Mouse (Mus musculus) heart, embryonic 10.5 days (tissue): ENCODE measurements around the gene Tmem176a. TPM values are rescaled to one million over a fixed set of nuclear protein-coding genes. Genes with fewer than 3 reads are reported as not detected.
A peak's percentile ranks its signal among the peaks of the same experiment; 100 is the strongest.
"Not testable (repeated sequence)": the region's sequence is repeated elsewhere in the genome, so short reads cannot be mapped to it uniquely, and the experiment has no call there.

Experiments used
- DNase-seq: peaks from one replicate; pipeline ENCODE4 v3.0.0-alpha.2; 2017; ENCODE audit warnings: low spot score
- H3K27ac ChIP-seq: fragments of 300-500 bp; sonication (generic); 2 replicates; pipeline ENCODE4 v1.5.1; 2016; ENCODE audit warnings: mild to moderate bottlenecking
- H3K27me3 ChIP-seq: fragments of 300-500 bp; sonication (generic); 2 replicates; pipeline ENCODE4 v1.6.1; 2016; ENCODE audit warnings: mild to moderate bottlenecking; ENCODE audit not compliant: poor library complexity, insufficient read depth, severe bottlenecking
- H3K36me3 ChIP-seq: fragments of 300-500 bp; sonication (generic); 2 replicates; pipeline ENCODE4 v1.6.1; 2016; ENCODE audit warnings: mild to moderate bottlenecking, moderate library complexity
- H3K4me1 ChIP-seq: fragments of 300-500 bp; sonication (generic); 2 replicates; pipeline ENCODE4 v1.6.1; 2016; ENCODE audit warnings: mild to moderate bottlenecking
- H3K4me3 ChIP-seq: fragments of 300-500 bp; sonication (generic); 2 replicates; pipeline ENCODE4 v1.5.1; 2016; ENCODE audit warnings: mild to moderate bottlenecking, moderate library complexity
- H3K9me3 ChIP-seq: fragments of 300-500 bp; sonication (generic); 2 replicates; pipeline ENCODE4 v1.6.1; 2016; ENCODE audit warnings: mild to moderate bottlenecking, moderate library complexity
- WGBS: fragments of 180-500 bp; shearing (Covaris S2); methylation state at CpG from one replicate; pipeline ENCODE4 v1.1.7; 2016; 5-methylcytosine and 5-hydroxymethylcytosine counted together
- polyA plus RNA-seq: library from polyadenylated mRNA; unstranded; fragments of >200 nt; fragmentation: Nextera tagmentation; extraction: Ambion mirVana; gene quantifications from 2 replicates; pipeline ENCODE4 v1.2.1, GENCODE M21; 2016

Gene Tmem176a
- polyA plus RNA-seq, 1 experiment from 2014 or later = 65.3 TPM

GRCm38 (mm10) chr6:48857613-48858302, 17.0 kb downstream of the Tmem176a start:
- Histone ChIP-seq H3K4me3 (no peak overlapping the region), H3K27me3 (no peaks in the 10 kb centered on the region), H3K27ac (no peak overlapping the region), H3K36me3 (no peaks in the 10 kb centered on the region), H3K4me1 (peaks cover 10% of the 10 kb centered on the region), H3K9me3 (no peaks in the 10 kb centered on the region)
- no peak for DNase-seq
- 51% methylated on average over 8 of the region's 8 CpGs for WGBS

GRCm38 (mm10) chr6:48860130-48860815, 19.6 kb downstream of the Tmem176a start:
- Histone ChIP-seq H3K27ac (peak overlapping the region; percentile 67), H3K4me3 (peak overlapping the region; percentile 53), H3K27me3 (no peaks in the 10 kb centered on the region), H3K9me3 (no peaks in the 10 kb centered on the region), H3K4me1 (peaks cover 10% of the 10 kb centered on the region), H3K36me3 (no peaks in the 10 kb centered on the region)
- DNase-seq = peak; percentile 86
- WGBS = 12% methylated on average over 23 of the region's 23 CpGs

DNA sequence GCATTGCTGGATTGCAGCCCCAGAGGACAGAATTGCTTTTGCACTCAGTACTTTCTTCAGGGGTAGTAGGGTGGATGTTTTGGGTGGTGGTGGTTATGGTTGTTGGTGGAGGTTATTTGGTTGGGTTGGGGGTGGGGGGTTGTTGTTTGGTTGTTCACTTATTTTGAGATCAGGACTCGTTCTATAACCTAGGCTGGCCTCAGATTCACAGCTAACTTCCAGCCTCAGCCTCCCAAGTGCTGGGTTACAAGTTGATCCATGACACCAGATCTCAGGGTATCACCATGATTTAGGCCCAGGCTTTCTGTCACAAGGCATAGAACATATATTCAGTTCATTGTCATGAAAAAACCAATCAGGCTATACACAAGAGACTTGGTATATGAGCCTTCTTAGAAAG, 20.1 kb downstream of the Tmem176a start:
- WGBS = 85% methylated on average over 1 of the region's 1 CpGs
- no peak overlapping the region for H3K27ac ChIP-seq
- no peak for DNase-seq
- peaks cover 10% of the 10 kb centered on the region for H3K4me1 ChIP-seq
- H3K36me3 ChIP-seq = no peaks in the 10 kb centered on the region
- H3K27me3 ChIP-seq = no peaks in the 10 kb centered on the region
- H3K9me3 ChIP-seq = no peaks in the 10 kb centered on the region
- 0 out of 2 replicates have a peak overlapping the region, but pooled peaks have one; percentile 53 for H3K4me3 ChIP-seq

DNA sequence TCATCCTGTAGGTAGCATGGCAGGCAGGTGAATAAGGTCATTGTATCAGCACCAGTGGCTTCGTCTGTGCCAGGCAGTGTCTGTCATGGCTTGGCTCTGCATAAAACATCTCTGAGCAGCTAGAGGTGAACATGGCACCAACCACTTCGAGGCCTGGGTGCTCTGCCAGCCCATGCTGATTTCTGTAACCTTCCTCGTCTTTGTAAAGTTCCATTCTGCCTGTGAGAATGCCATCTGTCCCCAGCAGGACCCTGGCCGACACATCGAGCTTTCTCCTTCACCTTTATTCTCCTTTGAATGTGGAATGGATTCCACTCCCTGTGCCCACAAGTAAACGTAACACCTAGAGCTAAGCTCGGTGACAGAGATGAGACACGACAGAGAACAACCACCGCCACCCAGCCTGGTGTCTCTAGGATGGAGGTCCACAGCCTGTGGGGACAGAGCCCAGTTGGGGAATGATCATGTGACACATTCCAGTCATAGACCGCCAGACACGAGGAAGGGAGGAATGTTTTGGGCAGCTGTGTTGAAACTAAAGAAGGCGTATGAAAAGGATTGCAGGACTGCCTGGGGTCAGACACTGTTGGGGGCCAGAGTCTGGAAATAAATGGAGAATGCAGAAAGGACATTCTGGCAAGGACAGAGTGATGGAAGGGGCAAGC, 21.0 kb downstream of the Tmem176a start:
- H3K27me3 ChIP-seq = no peaks in the 10 kb centered on the region
- no peaks in the 10 kb centered on the region for H3K36me3 ChIP-seq
- no peaks in the 10 kb centered on the region for H3K9me3 ChIP-seq
- H3K4me3 ChIP-seq = no peak overlapping the region
- 0 out of 2 replicates have a peak overlapping the region, but pooled peaks have one; percentile 16 for H3K27ac ChIP-seq
- 74% methylated on average over 12 of the region's 12 CpGs for WGBS
- peak; percentile 54 for DNase-seq
- H3K4me1 ChIP-seq = peaks cover 10% of the 10 kb centered on the region

- Histone ChIP-seq H3K27ac (no peak overlapping the region), H3K9me3 (no peaks in the 10 kb centered on the region), H3K4me1 (peaks cover 10% of the 10 kb centered on the region), H3K4me3 (no peak overlapping the region), H3K36me3 (no peaks in the 10 kb centered on the region), H3K27me3 (no peaks in the 10 kb centered on the region)
- WGBS = 79% methylated on average over 4 of the region's 4 CpGs
- peak; percentile 70 for DNase-seq
These were observed 22.1 kb downstream of the Tmem176a start for GRCm38 (mm10) chr6:48862816-48863215.

GRCm38 (mm10) chr6:48863488-48863887, 22.8 kb downstream of the Tmem176a start:
- H3K27ac ChIP-seq = no peak overlapping the region
- H3K36me3 ChIP-seq = no peaks in the 10 kb centered on the region
- no peaks in the 10 kb centered on the region for H3K27me3 ChIP-seq
- H3K4me1 ChIP-seq = peaks cover 10% of the 10 kb centered on the region
- H3K9me3 ChIP-seq = no peaks in the 10 kb centered on the region
- DNase-seq = peak; percentile 69
- WGBS = 82% methylated on average over 7 of the region's 7 CpGs
- H3K4me3 ChIP-seq = no peak overlapping the region

DNA sequence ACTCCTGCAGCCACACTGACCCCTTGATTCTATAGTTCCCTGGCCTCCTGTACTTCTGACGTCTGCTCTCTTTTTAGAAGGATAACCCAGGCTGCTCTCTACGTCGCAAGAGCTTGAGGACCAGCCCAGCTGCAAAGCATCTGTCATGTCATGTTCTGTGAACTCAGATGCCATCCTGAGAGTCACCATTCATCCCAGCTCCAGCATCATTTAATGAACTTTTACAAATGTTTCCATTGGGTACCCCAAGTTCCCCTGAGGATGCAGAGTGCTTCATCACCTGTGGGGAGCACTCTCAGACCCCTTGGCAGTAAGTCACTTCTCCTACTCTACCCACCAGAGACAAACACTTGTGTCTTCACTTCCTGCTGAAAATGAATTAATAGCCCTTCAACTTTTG, 23.5 kb downstream of the Tmem176a start:
- Histone ChIP-seq H3K9me3 (no peaks in the 10 kb centered on the region), H3K4me1 (peaks cover 10% of the 10 kb centered on the region), H3K4me3 (no peak overlapping the region), H3K36me3 (no peaks in the 10 kb centered on the region), H3K27me3 (no peaks in the 10 kb centered on the region), H3K27ac (no peak overlapping the region)
- peak; percentile 39 for DNase-seq
- WGBS = 51% methylated on average over 3 of the region's 3 CpGs

DNA sequence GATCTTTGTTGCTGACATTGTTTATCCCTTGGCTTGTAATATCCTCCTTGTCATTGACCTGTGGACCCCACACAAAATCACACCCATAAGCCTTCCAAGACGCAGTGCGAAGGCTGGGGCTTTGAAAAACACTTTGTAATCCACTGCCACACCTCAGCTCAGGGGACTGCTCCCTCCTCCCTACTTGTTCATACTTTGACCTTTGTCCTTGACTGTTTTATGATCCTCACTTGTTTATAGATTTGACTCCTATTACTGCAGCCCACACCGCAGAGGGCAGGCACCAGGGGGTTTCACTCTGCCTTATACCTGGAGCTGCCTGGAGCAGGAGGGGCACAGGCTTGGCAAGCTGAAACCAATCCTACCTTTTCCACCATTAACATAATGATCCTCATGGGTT, 24.0 kb downstream of the Tmem176a start:
- WGBS = 77% methylated on average over 3 of the region's 3 CpGs
- Histone ChIP-seq H3K27ac (no peak overlapping the region), H3K36me3 (no peaks in the 10 kb centered on the region), H3K27me3 (no peaks in the 10 kb centered on the region), H3K4me1 (peaks cover 10% of the 10 kb centered on the region), H3K4me3 (no peak overlapping the region), H3K9me3 (no peaks in the 10 kb centered on the region)
- DNase-seq = peak; percentile 33

DNA sequence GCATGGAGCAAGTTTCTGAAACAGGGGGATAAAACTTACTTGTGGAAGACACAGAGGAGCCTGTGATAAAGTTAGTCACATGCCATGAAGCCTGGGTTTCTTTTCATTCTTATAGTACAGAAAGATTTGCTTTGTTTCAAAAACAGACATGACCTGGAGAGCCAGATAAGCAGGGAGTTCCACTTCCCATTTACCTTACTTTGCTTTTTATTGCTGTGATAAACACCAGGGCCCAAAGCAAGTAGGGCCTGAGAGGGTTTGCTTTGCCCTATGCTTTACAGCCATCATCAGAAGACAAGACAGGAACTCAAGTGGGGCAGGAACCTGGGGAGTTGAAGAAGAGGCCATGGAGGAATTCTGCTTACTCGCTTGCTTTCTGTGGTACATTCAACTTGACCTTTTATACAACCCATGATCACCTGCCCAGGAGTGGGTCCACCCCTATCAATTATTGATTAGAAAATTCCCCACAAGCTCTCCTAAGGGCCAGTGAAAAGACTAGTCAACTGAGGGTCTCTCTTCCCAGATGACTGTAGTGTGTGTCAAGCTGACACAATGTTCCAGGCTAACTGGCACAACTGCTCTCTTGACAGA, 24.5 kb downstream of the Tmem176a start:
- H3K4me3 ChIP-seq = no peak overlapping the region
- no peaks in the 10 kb centered on the region for H3K27me3 ChIP-seq
- H3K36me3 ChIP-seq = no peaks in the 10 kb centered on the region
- WGBS = 89% methylated on average over 1 of the region's 1 CpGs
- peaks cover 8% of the 10 kb centered on the region for H3K4me1 ChIP-seq
- no peaks in the 10 kb centered on the region for H3K9me3 ChIP-seq
- H3K27ac ChIP-seq = no peak overlapping the region
- no peak for DNase-seq

DNA sequence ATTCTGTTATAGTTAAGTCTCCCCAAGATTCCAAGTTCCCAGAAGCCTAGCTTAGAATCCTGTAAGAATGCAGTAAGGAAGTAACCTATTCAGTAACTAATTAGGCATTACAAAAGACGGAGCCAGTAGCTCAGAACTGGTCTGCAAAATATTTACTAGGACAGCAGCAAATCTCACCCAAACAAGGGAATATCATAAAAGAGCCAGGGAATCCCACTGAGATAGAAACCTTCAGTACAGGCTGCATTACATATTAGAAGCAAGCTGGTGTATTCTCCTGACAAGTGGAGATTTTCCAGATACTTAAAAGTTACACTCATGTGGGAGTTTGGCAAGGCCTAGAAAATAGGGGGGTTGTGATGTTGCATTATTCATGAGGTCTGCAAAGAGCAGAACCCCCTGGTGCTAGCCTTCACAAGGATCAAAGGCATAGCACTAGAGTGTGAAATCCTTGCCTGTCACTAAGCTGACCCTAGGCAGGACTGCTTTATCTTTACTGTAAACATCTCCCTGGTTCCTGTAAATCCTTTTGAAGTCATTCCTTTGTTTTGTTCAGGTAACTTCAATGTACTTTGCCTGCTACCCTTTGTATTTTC, 25.7 kb downstream of the Tmem176a start:
- H3K4me1 ChIP-seq, H3K27me3 ChIP-seq, H3K36me3 ChIP-seq, H3K9me3 ChIP-seq, H3K27ac ChIP-seq, H3K4me3 ChIP-seq: not testable (repeated sequence)
- DNase-seq = peak; percentile 25
- 30% methylated on average over 1 of the region's 1 CpGs for WGBS

GRCm38 (mm10) chr6:48867158-48867557, 26.4 kb downstream of the Tmem176a start:
- Histone ChIP-seq H3K4me3 (no peak overlapping the region), H3K36me3 (no peaks in the 10 kb centered on the region), H3K27me3 (no peaks in the 10 kb centered on the region), H3K27ac (no peak overlapping the region), H3K4me1 (0 out of 2 replicates have a peak, but pooled peaks cover 1% of the 10 kb centered on the region), H3K9me3 (no peaks in the 10 kb centered on the region)
- peak; percentile 71 for DNase-seq
- 56% methylated on average over 4 of the region's 4 CpGs for WGBS

DNA sequence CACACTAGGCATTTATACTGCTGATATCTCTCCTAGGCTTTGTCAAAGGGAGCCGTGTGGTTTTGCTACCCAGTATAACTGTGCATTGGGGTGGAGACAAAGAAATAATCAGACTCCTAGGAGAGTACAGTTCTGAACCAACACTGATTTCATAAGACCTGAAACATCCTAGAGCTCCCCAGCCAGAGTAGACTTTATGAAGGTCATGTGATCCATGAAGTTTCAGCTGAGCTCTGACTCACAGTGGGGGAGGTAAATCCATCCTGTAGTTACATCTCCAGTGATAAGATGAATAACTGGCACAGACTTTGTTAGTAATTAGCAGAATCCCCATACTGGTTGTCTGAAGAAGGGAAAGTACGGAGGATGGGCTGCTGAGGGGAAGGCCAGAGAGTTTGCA, 29.1 kb downstream of the Tmem176a start:
- WGBS = 60% methylated on average over 2 of the region's 2 CpGs
- no peaks in the 10 kb centered on the region for H3K36me3 ChIP-seq

More for the DNA sequence above, 29.1 kb downstream of the Tmem176a start:
- DNase-seq = peak; percentile 17
- no peak overlapping the region for H3K4me3 ChIP-seq
- no peak overlapping the region for H3K27ac ChIP-seq
- H3K27me3 ChIP-seq = no peaks in the 10 kb centered on the region
- no peaks in the 10 kb centered on the region for H3K9me3 ChIP-seq
- no peaks in the 10 kb centered on the region for H3K4me1 ChIP-seq
